Mouse (Mus musculus) kidney, adult 2 months (tissue): ENCODE results near the gene Ncaph. TPM values are rescaled to one million over a fixed set of nuclear protein-coding genes. Genes with fewer than 3 reads are reported as not detected.
A peak's percentile ranks its signal among the peaks of the same experiment; 100 is the strongest.
"Not testable (repeated sequence)": the region's sequence is repeated elsewhere in the genome, so short reads cannot be mapped to it uniquely, and the experiment has no call there.

Source experiments
- DNase-seq: peaks from one replicate; pipeline ENCODE4 v3.0.0; 2021
- H3K27ac ChIP-seq: fragments of 200-500 bp; 2 replicates; pipeline ENCODE4 v1.5.1; 2012; ENCODE audit warnings: low read depth, low read length, control low read depth, inconsistent platforms; ENCODE audit not compliant: insufficient read depth
- H3K27me3 ChIP-seq: fragments of 200-500 bp; replicated peaks from 2 replicates; pipeline ENCODE4 v1.6.1; 2012; ENCODE audit warnings: mild to moderate bottlenecking, moderate library complexity, low read length, inconsistent platforms; ENCODE audit not compliant: control insufficient read depth, insufficient read depth
- H3K36me3 ChIP-seq: fragments of 200-500 bp; 2 replicates; pipeline ENCODE4 v1.6.1; 2012; ENCODE audit warnings: mild to moderate bottlenecking, moderate library complexity, low read length, inconsistent platforms; ENCODE audit not compliant: control insufficient read depth, insufficient read depth
- H3K4me1 ChIP-seq: fragments of 200-500 bp; 2 replicates; pipeline ENCODE4 v1.6.1; 2011; ENCODE audit warnings: low read length; ENCODE audit not compliant: control insufficient read depth, insufficient read depth
- H3K4me3 ChIP-seq: fragments of 200-500 bp; 2 replicates; pipeline ENCODE4 v1.5.1; 2011; ENCODE audit warnings: mild to moderate bottlenecking, low read depth, low read length, control low read depth; ENCODE audit not compliant: insufficient read depth
- CTCF ChIP-seq: fragments of 200-500 bp; conservative IDR thresholded peaks from 2 replicates; pipeline ENCODE4 v1.5.1; 2011; ENCODE audit warnings: low read depth, mild to moderate bottlenecking, control low read depth, low read length, moderate library complexity, mixed read lengths; ENCODE audit not compliant: insufficient read depth, insufficient read length
- POLR2A ChIP-seq: fragments of 200-500 bp; IDR thresholded peaks from one replicate; pipeline ENCODE4 v1.6.1; 2011; ENCODE audit warnings: low read depth, low read length, control low read depth
- WGBS: fragments of 180-500 bp; shearing (Covaris S2); methylation state at CpG from one replicate; pipeline ENCODE4 v1.1.7; 2018; 5-methylcytosine and 5-hydroxymethylcytosine counted together
- polyA plus RNA-seq: library from polyadenylated mRNA; depleted of rRNA; stranded (reverse); fragments of >200 nt; gene quantifications from 2 replicates; pipeline ENCODE4 v1.2.3, GENCODE M21; 2012

Ncaph gene
- polyA plus RNA-seq, 1 experiment: 0.61 TPM

GRCm38 (mm10) chr2:127142031-127142430 is 8.3 kb upstream of the Ncaph start:
- Histone ChIP-seq H3K4me3 (peak overlapping the region; percentile 63), H3K36me3 (no peaks in the 10 kb centered on the region), H3K4me1 (peaks cover 12% of the 10 kb centered on the region), H3K27me3 (no peaks in the 10 kb centered on the region), H3K27ac (no peak overlapping the region)
- 70% methylated on average over 10 of the region's 10 CpGs for WGBS
- TF ChIP-seq CTCF (no peak), POLR2A (no peak)
- DNase-seq: no peak

- 95% methylated on average over 7 of the region's 7 CpGs for WGBS
- DNase-seq: no peak
- H3K27ac ChIP-seq: no peak overlapping the region
These were observed 6.3 kb upstream of the Ncaph start for GRCm38 (mm10) chr2:127140011-127140410.

GRCm38 (mm10) chr2:127139605-127140004 is 5.9 kb upstream of the Ncaph start:
- no peak for DNase-seq
- Histone ChIP-seq H3K27ac (no peak overlapping the region), H3K36me3 (no peaks in the 10 kb centered on the region), H3K4me3 (no peak overlapping the region), H3K4me1 (peaks cover 16% of the 10 kb centered on the region), H3K27me3 (no peaks in the 10 kb centered on the region)
- WGBS: 98% methylated on average over 1 of the region's 1 CpGs
- no peak for TF ChIP-seq CTCF
- TF ChIP-seq POLR2A: no peak

More at GRCm38 (mm10) chr2:127140011-127140410, 6.3 kb upstream of the Ncaph start:
- Histone ChIP-seq H3K36me3 (no peaks in the 10 kb centered on the region), H3K27me3 (no peaks in the 10 kb centered on the region), H3K4me3 (no peak overlapping the region), H3K4me1 (peaks cover 16% of the 10 kb centered on the region)
- TF ChIP-seq POLR2A (no peak), CTCF (no peak)

GRCm38 (mm10) chr2:127139094-127139493 is 5.3 kb upstream of the Ncaph start:
- no peak for TF ChIP-seq POLR2A
- no peak for TF ChIP-seq CTCF
- Histone ChIP-seq H3K27me3 (no peaks in the 10 kb centered on the region), H3K4me1 (peaks cover 16% of the 10 kb centered on the region), H3K36me3 (no peaks in the 10 kb centered on the region), H3K27ac (no peak overlapping the region), H3K4me3 (no peak overlapping the region)
- peak; percentile 26 for DNase-seq
- WGBS: 72% methylated on average over 8 of the region's 8 CpGs

GRCm38 (mm10) chr2:127138449-127138848 is 4.7 kb upstream of the Ncaph start:
- no peak overlapping the region for H3K4me3 ChIP-seq
- 54% methylated on average over 4 of the region's 4 CpGs for WGBS
- no peaks in the 10 kb centered on the region for H3K27me3 ChIP-seq
- peak; percentile 63 for DNase-seq
- H3K36me3 ChIP-seq: no peaks in the 10 kb centered on the region
- TF ChIP-seq POLR2A (no peak), CTCF (no peak)
- no peak overlapping the region for H3K27ac ChIP-seq
- peaks cover 14% of the 10 kb centered on the region for H3K4me1 ChIP-seq

GRCm38 (mm10) chr2:127137838-127138420 is 4.2 kb upstream of the Ncaph start:
- H3K27ac ChIP-seq: no peak overlapping the region
- DNase-seq: no peak
- 86% methylated on average over 10 of the region's 10 CpGs for WGBS
- no peak for TF ChIP-seq POLR2A
- TF ChIP-seq CTCF: no peak
- H3K4me1 ChIP-seq: peaks cover 12% of the 10 kb centered on the region
- no peaks in the 10 kb centered on the region for H3K27me3 ChIP-seq
- no peaks in the 10 kb centered on the region for H3K36me3 ChIP-seq
- no peak overlapping the region for H3K4me3 ChIP-seq

- H3K27ac ChIP-seq: 0 out of 2 replicates have a peak overlapping the region, but pooled peaks have one; percentile 36
- peaks cover 5% of the 10 kb centered on the region for H3K4me1 ChIP-seq
- TF ChIP-seq POLR2A (no peak), CTCF (no peak)
- H3K4me3 ChIP-seq: no peak overlapping the region
- H3K36me3 ChIP-seq: no peaks in the 10 kb centered on the region
- 9% methylated on average over 5 of the region's 5 CpGs for WGBS
- DNase-seq: peak; percentile 61
- no peaks in the 10 kb centered on the region for H3K27me3 ChIP-seq
These were observed 3.2 kb upstream of the Ncaph start for GRCm38 (mm10) chr2:127136979-127137378.

- not testable (repeated sequence) for H3K36me3 ChIP-seq, H3K4me1 ChIP-seq
- 41% methylated on average over 3 of the region's 3 CpGs for WGBS
These were observed 1.5 kb upstream of the Ncaph start for GRCm38 (mm10) chr2:127135255-127135654.

More at GRCm38 (mm10) chr2:127135255-127135654, 1.5 kb upstream of the Ncaph start:
- not testable (repeated sequence) for H3K27me3 ChIP-seq, DNase-seq, H3K4me3 ChIP-seq, H3K27ac ChIP-seq
